Mouse (Mus musculus) activated CD4-positive, CD25-positive, alpha-beta regulatory T cell, adult 4 months (primary cell): ENCODE results near the gene Dcaf11. TPM values are rescaled to one million over a fixed set of nuclear protein-coding genes. Genes with fewer than 3 reads are reported as not detected.

Experiments
- ATAC-seq: one replicate; pipeline ENCODE4 v1.8.0; 2017
- polyA plus RNA-seq, 2 experiments: library from polyadenylated mRNA; unstranded; fragments of 100-300 nt; shearing (Covaris generic); gene quantifications; one replicate each; pipeline ENCODE4 v1.2.1; 2017

The Dcaf11 gene
- polyA plus RNA-seq, 2 experiments from 2014 or later = 95.9 to 97.4 TPM

GRCm38 (mm10) chr14:55584702-55585565 is 25.1 kb downstream of the Dcaf11 start, which contains the start of gene Emc9:
TSS of gene Emc9 (minus strand) at chr14:55585302.
- ATAC-seq = peak; percentile 78

- ATAC-seq = peak; percentile 26
Measured at GRCm38 (mm10) chr14:55585566-55585960, 25.8 kb downstream of the Dcaf11 start.

GRCm38 (mm10) chr14:55586149-55586548 is 26.3 kb downstream of the Dcaf11 start:
- no peak for ATAC-seq

- no peak for ATAC-seq
Measured at GRCm38 (mm10) chr14:55589271-55589670, 29.5 kb downstream of the Dcaf11 start.

GRCm38 (mm10) chr14:55589771-55590448 is 30.1 kb downstream of the Dcaf11 start:
- ATAC-seq = peak; percentile 36

- peak; percentile 55 for ATAC-seq
Measured at GRCm38 (mm10) chr14:55590748-55591330, 31.0 kb downstream of the Dcaf11 start, which contains the start of gene Psme2. TSS of gene Psme2 (minus strand) at chr14:55591113.

GRCm38 (mm10) chr14:55591331-55591891 is 31.6 kb downstream of the Dcaf11 start, which contains the start of gene Rnf31:
TSS of gene Rnf31 (plus strand) at chr14:55591708.
- ATAC-seq = peak; percentile 70

GRCm38 (mm10) chr14:55592226-55592625 is 32.4 kb downstream of the Dcaf11 start:
- no peak for ATAC-seq

- no peak for ATAC-seq
Measured at GRCm38 (mm10) chr14:55596036-55596690, 36.4 kb downstream of the Dcaf11 start.

- ATAC-seq = no peak
Measured at GRCm38 (mm10) chr14:55598521-55599390, 39.0 kb downstream of the Dcaf11 start.

GRCm38 (mm10) chr14:55603271-55603632 is 43.4 kb downstream of the Dcaf11 start, which contains the start of gene Irf9:
TSS of gene Irf9 (plus strand) at chr14:55603571.
- no peak for ATAC-seq

GRCm38 (mm10) chr14:55603633-55604576 is 44.1 kb downstream of the Dcaf11 start:
- ATAC-seq = peak; percentile 90

GRCm38 (mm10) chr14:55604823-55605222 is 45.0 kb downstream of the Dcaf11 start:
- no peak for ATAC-seq

GRCm38 (mm10) chr14:55605743-55606459 is 46.1 kb downstream of the Dcaf11 start:
- no peak for ATAC-seq

GRCm38 (mm10) chr14:55608339-55608738 is 48.5 kb downstream of the Dcaf11 start:
- no peak for ATAC-seq

- no peak for ATAC-seq
Measured at GRCm38 (mm10) chr14:55613346-55613745, 53.5 kb downstream of the Dcaf11 start.

- ATAC-seq = no peak
Measured at GRCm38 (mm10) chr14:55614565-55615178, 54.9 kb downstream of the Dcaf11 start.

- ATAC-seq = no peak
Measured at GRCm38 (mm10) chr14:55615876-55616275, 56.1 kb downstream of the Dcaf11 start.

GRCm38 (mm10) chr14:55616844-55617243 is 57.0 kb downstream of the Dcaf11 start:
- no peak for ATAC-seq
